Mouse (Mus musculus) bone marrow macrophage, adult 2 months (primary cell): ENCODE data around the gene Tubb2b.

Experiments
- CTCF ChIP-seq: IDR thresholded peaks from 2 replicates; pipeline ENCODE4 v1.5.1; 2012; ENCODE audit warnings: low read depth, mild to moderate bottlenecking, low read length, moderate library complexity
- POLR2A ChIP-seq: IDR thresholded peaks from 2 replicates; pipeline ENCODE4 v1.6.1; 2012; ENCODE audit warnings: mild to moderate bottlenecking, low read depth, low read length, borderline replicate concordance

GRCm38 (mm10) chr13:34084026-34084750 is 46.1 kb downstream of the Tubb2b start:
- no peak for TF ChIP-seq CTCF
- TF ChIP-seq POLR2A = no peak
